Mouse (Mus musculus) intestine, embryonic 14.5 days (tissue): Measurements from ENCODE around the gene Iqce. TPM values are rescaled to one million over a fixed set of nuclear protein-coding genes. Genes with fewer than 3 reads are reported as not detected.

ENCODE experiments used
- ATAC-seq: fragments of 200-750 bp; cut with Nextera tagmentation; replicated peaks from 2 replicates; pipeline ENCODE4 v1.8.0; 2017; ENCODE audit warnings: low read depth, moderate number of reproducible peaks, moderate TSS enrichment, moderate library complexity; ENCODE audit not compliant: low FRiP score, low TSS enrichment
- DNase-seq: peaks from one replicate; pipeline ENCODE4 v3.0.0-alpha.2; 2018; ENCODE audit warnings: low spot score
- H3K27ac ChIP-seq: fragments of 300-500 bp; sonication (generic); 2 replicates; pipeline ENCODE4 v1.5.1; 2014; ENCODE audit warnings: low read depth, mild to moderate bottlenecking, control low read depth
- H3K27me3 ChIP-seq: fragments of 300-500 bp; sonication (generic); replicated peaks from 2 replicates; pipeline ENCODE4 v1.6.1; 2014; ENCODE audit warnings: low read length, control low read depth; ENCODE audit not compliant: control insufficient read depth, insufficient read depth
- H3K36me3 ChIP-seq: fragments of 300-500 bp; sonication (generic); 2 replicates; pipeline ENCODE4 v1.6.1; 2014; ENCODE audit warnings: low read length, control low read depth; ENCODE audit not compliant: control insufficient read depth, insufficient read depth
- H3K4me1 ChIP-seq: fragments of 300-500 bp; sonication (generic); replicated peaks from 2 replicates; pipeline ENCODE4 v1.6.1; 2014; ENCODE audit warnings: low read length, control low read depth, mixed read lengths; ENCODE audit not compliant: control insufficient read depth, insufficient read depth
- H3K4me2 ChIP-seq: fragments of 300-500 bp; sonication (generic); 2 replicates; pipeline ENCODE4 v1.6.1; 2014; ENCODE audit warnings: low read length
- H3K4me3 ChIP-seq: fragments of 300-500 bp; sonication (generic); 2 replicates; pipeline ENCODE4 v1.5.1; 2014; ENCODE audit warnings: low read depth, low read length, control low read depth, mixed read lengths
- H3K9ac ChIP-seq: fragments of 300-500 bp; sonication (generic); 2 replicates; pipeline ENCODE4 v1.6.1; 2014; ENCODE audit warnings: mild to moderate bottlenecking, low read length
- H3K9me3 ChIP-seq: fragments of 300-500 bp; sonication (generic); 2 replicates; pipeline ENCODE4 v1.6.1; 2016; ENCODE audit warnings: low read length, control low read depth; ENCODE audit not compliant: control insufficient read depth
- WGBS: fragments of 180-500 bp; shearing (Covaris S2); extraction: QIAGEN DNeasy Blood & Tissue Kit; methylation state at CpG from one replicate; pipeline ENCODE4 v1.1.7; 2014; 5-methylcytosine and 5-hydroxymethylcytosine counted together
- polyA plus RNA-seq: library from polyadenylated mRNA; unstranded; fragments of >200 nt; fragmentation: Nextera tagmentation; extraction: Ambion mirVana; gene quantifications from 2 replicates; pipeline ENCODE4 v1.2.1, GENCODE M21; 2014

Gene Iqce
- polyA plus RNA-seq, 1 experiment from 2014 or later, result 24.1 TPM

DNA sequence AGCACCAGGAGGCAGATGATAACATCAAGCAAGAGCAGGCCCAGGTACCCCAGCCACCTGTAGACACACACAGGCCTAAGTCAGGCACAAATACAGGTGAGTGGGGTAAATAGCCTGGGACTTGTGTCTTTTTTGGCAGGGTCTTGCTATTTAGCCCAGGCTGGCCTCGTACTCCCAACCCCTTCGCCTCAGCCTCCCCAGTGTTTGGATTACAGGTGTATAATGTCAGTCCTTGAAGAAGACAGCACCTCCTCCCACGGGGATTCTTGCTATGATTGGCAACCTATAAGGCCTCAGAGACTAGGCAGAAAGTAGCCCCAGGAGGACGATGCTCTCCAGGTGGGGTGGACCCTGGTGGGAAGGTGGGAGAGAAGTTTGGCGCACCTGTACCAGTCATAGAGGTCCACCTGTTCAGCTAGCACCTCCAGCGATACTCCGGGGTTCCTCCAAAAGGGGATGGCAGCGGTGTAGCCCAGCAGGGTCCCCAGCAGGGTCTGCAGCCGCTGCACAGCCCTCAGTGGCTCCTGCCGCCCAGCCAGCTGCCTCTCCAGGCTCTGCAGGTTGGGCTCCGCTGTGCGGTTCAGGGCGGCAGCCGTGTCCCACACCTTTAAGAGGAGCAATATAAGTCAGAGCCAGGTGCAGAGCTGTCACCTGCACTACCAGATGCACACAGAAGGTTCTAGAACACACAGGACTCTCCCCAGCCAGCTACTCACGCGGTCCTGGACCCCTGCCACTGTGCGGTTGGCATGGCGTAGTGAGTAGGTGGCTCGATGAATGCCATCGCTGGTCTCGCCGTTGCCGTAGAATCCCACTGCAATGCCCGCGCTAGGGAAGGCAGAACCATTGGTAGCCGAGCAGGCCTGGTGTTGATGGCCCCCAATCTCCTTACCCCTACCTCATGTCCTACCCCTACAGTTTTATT lies 67.1 kb downstream of the Iqce start:
- 94% methylated on average over 26 of the region's 26 CpGs for WGBS
- H3K27ac ChIP-seq, result no peak overlapping the region
- H3K4me3 ChIP-seq, result no peak overlapping the region
- H3K9ac ChIP-seq, result no peak overlapping the region
- no peak overlapping the region for H3K4me2 ChIP-seq
- H3K27me3 ChIP-seq, result no peaks in the 10 kb centered on the region
- H3K4me1 ChIP-seq, result no peaks in the 10 kb centered on the region
- H3K9me3 ChIP-seq, result no peaks in the 10 kb centered on the region
- H3K36me3 ChIP-seq, result peaks cover 90% of the 10 kb centered on the region
- ATAC-seq (no peak), DNase-seq (no peak)

DNA sequence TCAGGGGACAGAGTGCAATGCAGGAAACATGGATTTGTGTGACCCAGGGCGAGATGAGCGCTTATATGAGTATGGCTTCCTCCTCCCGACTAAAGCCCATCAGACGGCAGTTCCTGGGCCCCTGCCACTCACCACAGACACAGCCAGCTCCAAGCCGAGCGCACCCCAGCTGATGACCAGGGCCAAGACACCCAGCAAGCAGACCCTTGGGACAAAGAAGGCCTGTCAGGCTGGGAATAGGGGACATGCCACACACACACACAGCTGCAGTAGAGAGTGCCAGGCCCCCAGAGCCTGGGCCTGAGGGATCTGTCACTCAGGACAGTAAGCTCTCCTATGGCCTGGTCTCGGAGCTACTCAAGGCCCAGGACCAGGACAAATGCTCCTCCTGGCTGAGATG lies 68.7 kb downstream of the Iqce start:
- Histone ChIP-seq H3K9me3 (peaks cover 4% of the 10 kb centered on the region; the same call in 1 of the 2 replicates), H3K36me3 (peaks cover 92% of the 10 kb centered on the region), H3K27ac (no peak overlapping the region), H3K9ac (no peak overlapping the region), H3K4me1 (no peaks in the 10 kb centered on the region), H3K4me2 (no peak overlapping the region), H3K4me3 (no peak overlapping the region), H3K27me3 (no peaks in the 10 kb centered on the region)
- WGBS, result 89% methylated on average over 7 of the region's 7 CpGs
- no peak for DNase-seq
- no peak for ATAC-seq

DNA sequence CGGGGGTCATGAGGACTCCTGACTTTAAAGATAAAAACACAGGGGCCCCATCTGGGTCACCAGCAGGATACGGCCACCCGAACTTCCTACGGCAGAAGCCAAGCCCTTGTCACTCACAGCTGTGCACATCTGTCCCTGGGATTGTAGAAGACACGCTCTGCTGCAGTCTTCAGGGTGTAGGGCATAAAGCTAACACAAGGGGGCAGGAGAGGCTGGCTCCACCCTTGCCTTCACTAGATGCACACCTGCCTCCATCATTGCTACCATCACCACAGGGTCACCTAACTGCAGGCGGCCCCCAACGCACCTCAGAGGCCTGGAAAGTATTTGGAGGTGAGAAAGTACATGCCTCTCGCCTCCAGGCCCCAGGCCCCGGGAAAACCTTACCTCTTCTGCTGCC lies 73.2 kb downstream of the Iqce start:
- H3K27me3 ChIP-seq, result no peaks in the 10 kb centered on the region
- 83% methylated on average over 9 of the region's 9 CpGs for WGBS
- H3K36me3 ChIP-seq, result peaks cover 92% of the 10 kb centered on the region
- no peaks in the 10 kb centered on the region for H3K4me1 ChIP-seq
- H3K9ac ChIP-seq, result no peak overlapping the region
- no peak overlapping the region for H3K4me2 ChIP-seq
- H3K27ac ChIP-seq, result no peak overlapping the region
- no peak for ATAC-seq
- H3K4me3 ChIP-seq, result no peak overlapping the region
- DNase-seq, result no peak
- H3K9me3 ChIP-seq, result peaks cover 9% of the 10 kb centered on the region; the same call in 1 of the 2 replicates

DNA sequence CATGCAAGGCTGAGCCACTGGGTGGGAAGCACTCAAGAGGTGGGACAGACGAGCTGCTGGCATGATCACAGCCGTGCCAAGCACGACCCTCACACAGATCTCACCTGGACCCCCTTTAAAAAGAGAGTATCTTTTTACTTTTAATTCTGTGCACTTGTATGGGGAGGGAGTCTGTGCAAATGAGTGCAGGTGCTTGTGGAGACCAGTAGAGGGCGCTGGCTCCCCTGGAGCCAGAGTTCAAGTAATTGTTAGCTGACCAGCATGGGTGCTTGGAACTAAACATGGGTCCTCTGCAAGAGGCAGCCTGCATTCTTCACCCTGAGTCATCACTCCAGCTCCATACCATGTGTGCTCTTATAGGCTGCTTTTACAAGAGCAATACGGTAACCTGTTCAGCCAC lies 74.6 kb downstream of the Iqce start:
- peaks cover 92% of the 10 kb centered on the region for H3K36me3 ChIP-seq
- peaks cover 9% of the 10 kb centered on the region; the same call in 1 of the 2 replicates for H3K9me3 ChIP-seq
- no peak overlapping the region for H3K27ac ChIP-seq
- no peak overlapping the region for H3K4me2 ChIP-seq
- H3K4me1 ChIP-seq, result no peaks in the 10 kb centered on the region
- no peak overlapping the region for H3K9ac ChIP-seq
- ATAC-seq, result no peak
- H3K27me3 ChIP-seq, result no peaks in the 10 kb centered on the region
- no peak overlapping the region for H3K4me3 ChIP-seq
- no peak for DNase-seq
- 93% methylated on average over 5 of the region's 5 CpGs for WGBS

- no peaks in the 10 kb centered on the region for H3K27me3 ChIP-seq
- H3K27ac ChIP-seq, result no peak overlapping the region
- no peak overlapping the region for H3K4me2 ChIP-seq
- peaks cover 9% of the 10 kb centered on the region; the same call in 1 of the 2 replicates for H3K9me3 ChIP-seq
- 92% methylated on average over 13 of the region's 13 CpGs for WGBS
- H3K4me1 ChIP-seq, result no peaks in the 10 kb centered on the region
- no peak overlapping the region for H3K9ac ChIP-seq
- DNase-seq, result no peak
- H3K4me3 ChIP-seq, result no peak overlapping the region
- H3K36me3 ChIP-seq, result peaks cover 81% of the 10 kb centered on the region
- ATAC-seq, result no peak
Observed at GRCm38 (mm10) chr5:140624961-140625360, 77.2 kb downstream of the Iqce start.

DNA sequence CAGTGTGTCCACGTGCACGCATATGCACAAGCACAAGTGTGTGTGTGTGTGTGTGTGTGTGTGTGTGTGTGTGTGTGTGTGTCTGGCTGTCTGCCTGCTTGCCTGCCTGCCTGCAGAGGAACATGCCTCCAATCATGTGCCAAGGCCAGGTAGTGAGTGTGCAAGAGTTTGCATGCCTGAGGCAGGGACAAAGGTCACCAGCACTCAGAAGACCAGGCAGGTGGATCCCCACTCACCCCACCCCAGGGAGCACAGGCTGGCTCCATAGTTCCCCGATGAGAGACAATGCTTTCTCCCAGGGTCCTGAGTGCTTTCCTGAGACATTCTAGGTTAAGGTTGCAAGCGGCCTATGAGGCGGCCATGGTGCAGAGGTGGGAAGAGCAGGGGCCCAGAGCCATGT lies 77.9 kb downstream of the Iqce start:
- peaks cover 74% of the 10 kb centered on the region for H3K36me3 ChIP-seq
- DNase-seq (no peak), ATAC-seq (no peak)
- no peak overlapping the region for H3K4me2 ChIP-seq
- H3K9ac ChIP-seq, result no peak overlapping the region
- no peak overlapping the region for H3K4me3 ChIP-seq
- H3K9me3 ChIP-seq, result peaks cover 9% of the 10 kb centered on the region; the same call in 1 of the 2 replicates
- H3K27ac ChIP-seq, result no peak overlapping the region
- no peaks in the 10 kb centered on the region for H3K4me1 ChIP-seq
- H3K27me3 ChIP-seq, result no peaks in the 10 kb centered on the region
- 87% methylated on average over 5 of the region's 5 CpGs for WGBS

GRCm38 (mm10) chr5:140623791-140624190 lies 78.4 kb downstream of the Iqce start:
- no peak for ATAC-seq
- Histone ChIP-seq H3K4me2 (no peak overlapping the region), H3K27ac (no peak overlapping the region), H3K4me3 (no peak overlapping the region), H3K9me3 (peaks cover 6% of the 10 kb centered on the region; the same call in 1 of the 2 replicates), H3K9ac (no peak overlapping the region), H3K27me3 (no peaks in the 10 kb centered on the region), H3K4me1 (no peaks in the 10 kb centered on the region), H3K36me3 (peaks cover 69% of the 10 kb centered on the region)
- 80% methylated on average over 4 of the region's 4 CpGs for WGBS
- DNase-seq, result no peak

DNA sequence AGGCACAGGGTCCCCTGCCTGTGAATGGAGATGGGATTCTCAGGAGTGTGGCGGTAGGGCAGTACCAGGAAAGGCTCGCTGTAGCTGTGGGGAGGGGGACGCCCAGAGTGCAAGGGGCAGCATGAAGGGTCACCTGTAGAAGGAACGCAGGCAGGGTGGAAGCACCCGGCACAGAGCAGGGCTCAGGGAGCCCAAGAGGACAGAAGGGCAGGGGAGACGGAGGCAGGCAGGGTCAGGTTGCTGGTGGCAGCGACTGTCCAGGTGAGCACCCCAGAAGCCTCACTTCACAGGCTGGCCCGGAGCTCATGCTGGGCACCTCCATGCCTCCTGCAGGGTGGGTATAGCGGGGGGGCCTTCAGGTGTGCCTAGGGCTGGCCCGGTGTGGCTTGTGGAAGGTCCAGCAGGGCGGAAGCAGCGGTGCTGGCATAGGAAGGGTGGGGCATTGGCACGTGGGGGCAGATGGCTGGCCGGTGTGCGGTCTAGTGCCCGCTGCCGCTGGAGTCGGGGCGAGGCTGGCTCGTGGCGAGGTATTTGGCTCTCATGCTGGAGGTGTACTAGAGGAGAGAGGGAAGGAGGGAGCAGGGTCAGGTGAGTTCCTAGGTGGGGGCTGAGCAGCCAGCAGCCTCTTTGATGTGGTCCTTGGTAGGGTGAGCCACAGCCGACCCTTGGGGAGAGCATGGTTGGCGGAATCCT lies 79.1 kb downstream of the Iqce start:
- no peak overlapping the region for H3K4me3 ChIP-seq
- no peak overlapping the region for H3K4me2 ChIP-seq
- DNase-seq, result no peak
- 93% methylated on average over 23 of the region's 23 CpGs for WGBS
- no peak overlapping the region for H3K27ac ChIP-seq
- no peaks in the 10 kb centered on the region for H3K27me3 ChIP-seq
- no peak for ATAC-seq
- H3K9ac ChIP-seq, result no peak overlapping the region
- peaks cover 63% of the 10 kb centered on the region for H3K36me3 ChIP-seq
- no peaks in the 10 kb centered on the region for H3K4me1 ChIP-seq
- H3K9me3 ChIP-seq, result 0 out of 2 replicates have a peak, but pooled peaks cover 5% of the 10 kb centered on the region
